Mouse (Mus musculus) T-helper 17 cell (primary cell): ENCODE data around the gene Dbr1.
"Not testable (repeated sequence)": the region's sequence is repeated elsewhere in the genome, so short reads cannot be mapped to it uniquely, and the experiment has no call there.

Experiments used
- in situ Hi-C, 2 experiments: fragments of 300-600 bp; cut with MboI, MseI; formaldehyde crosslinking; loops; 1 replicate in 1 of 2; 2 replicates in 1 of 2; pipeline ENCODE4 v1.15.1; 2025; ENCODE audit warnings: high pct_unique_total_duplicates in 2 of 2

Dbr1 gene

DNA sequence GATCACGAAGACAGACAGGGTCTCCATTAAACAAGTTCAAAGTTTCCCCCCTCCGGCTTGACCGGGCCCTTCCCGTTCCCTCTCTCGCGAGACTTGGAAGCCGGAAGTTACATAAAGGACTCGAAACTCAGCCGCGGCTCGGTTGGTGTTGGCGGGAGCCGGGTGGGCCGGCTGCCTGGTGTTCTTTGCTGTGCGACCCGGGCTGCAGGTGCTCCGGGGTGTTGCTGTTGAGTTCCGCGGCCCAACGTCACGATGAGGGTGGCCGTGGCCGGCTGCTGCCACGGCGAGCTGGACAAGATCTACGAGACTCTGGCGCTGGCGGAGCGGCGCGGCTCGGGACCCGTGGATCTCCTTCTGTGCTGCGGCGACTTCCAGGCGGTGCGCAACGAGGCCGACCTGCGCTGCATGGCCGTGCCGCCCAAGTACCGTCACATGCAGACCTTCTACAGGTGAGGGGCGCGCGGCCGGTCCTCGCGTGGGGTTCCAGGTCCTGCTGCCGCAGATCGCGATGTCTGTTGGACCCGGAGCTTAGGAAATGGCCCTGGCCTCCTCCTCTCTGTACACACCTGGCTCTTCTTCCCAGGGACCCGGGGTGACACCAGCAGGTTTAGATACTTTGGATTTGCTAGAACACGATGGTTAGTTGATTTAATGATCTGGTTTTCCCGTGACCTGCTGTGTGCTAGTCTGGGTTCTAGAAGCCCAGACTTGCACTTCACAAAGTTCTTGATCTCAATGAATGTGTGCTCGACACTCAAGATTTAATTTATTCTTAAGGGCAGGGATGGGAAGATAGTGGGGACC is at the start of gene Dbr1:
Gene Dbr1, plus strand, starts transcription at position 123 of the 804 bp plus-strand sequence.
- in situ Hi-C loops, result loop anchor here (5.0 to 10.0 kb wide), 4 partner anchors 104 to 971 kb away; partner anchors contain the start of gene Mrps22 (in 1 of the 2)

- in situ Hi-C loops, result no loop called here
Observed at GRCm38 (mm10) chr9:99531865-99532264, 43.7 kb upstream of the Dbr1 start.

DNA sequence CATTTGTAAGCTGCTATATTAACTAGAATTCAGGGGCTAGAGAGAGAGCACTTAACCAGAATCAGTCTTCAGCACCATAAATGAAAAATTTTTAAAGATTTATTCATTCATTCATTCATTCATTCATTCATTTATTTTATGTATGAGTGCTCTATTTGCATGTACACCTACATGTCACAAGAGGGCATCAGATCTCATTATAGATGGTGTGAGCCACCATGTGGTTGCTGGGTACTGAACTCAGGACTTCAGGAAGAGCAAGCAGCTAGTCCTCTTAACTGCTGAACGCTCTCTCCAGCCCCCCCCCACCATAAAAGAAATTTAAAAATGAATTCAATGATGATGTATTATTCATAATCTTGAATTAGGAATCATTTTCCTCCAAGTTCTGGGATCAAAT is 29.3 kb upstream of the Dbr1 start:
- in situ Hi-C loops, result no loop called here

DNA sequence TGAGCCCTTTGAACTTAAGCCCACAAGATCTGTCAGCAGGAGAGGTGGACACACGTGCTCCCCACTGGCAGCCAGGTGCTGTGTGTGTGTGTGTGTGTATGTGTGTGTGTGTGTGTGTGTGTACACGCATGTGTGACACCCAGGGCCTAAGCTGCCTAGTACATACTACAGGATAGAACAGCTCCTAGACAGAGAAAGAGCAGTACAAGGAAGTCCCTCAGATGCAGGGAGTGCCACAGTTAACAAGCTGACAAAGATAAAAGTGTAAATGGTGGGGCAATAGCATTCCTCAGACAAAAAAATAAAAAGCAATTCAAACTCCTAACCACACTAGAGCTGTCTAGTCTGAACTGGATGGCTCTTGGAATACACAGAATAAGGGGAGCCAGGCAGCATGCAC is 23.5 kb upstream of the Dbr1 start:
- in situ Hi-C loops, result no loop called here

DNA sequence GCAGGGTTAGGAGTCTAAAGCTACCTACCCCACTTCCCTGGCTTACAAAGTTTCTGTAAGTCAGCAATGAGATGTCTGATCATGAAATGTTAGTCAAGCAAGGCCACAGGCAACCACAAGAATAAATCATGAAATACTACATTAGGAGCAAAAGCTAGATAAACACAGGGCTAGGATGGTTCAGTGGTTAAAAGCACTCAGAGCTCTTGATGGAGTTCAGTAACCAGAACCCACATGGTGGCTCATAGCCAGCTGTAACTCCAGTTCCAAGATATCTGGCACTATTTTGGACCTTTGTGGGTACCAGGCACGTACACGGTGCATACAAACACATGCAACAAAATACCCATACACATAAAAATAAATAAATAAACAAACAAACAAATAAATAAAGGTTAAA is 22.6 kb upstream of the Dbr1 start:
- in situ Hi-C loops, result no loop called here

DNA sequence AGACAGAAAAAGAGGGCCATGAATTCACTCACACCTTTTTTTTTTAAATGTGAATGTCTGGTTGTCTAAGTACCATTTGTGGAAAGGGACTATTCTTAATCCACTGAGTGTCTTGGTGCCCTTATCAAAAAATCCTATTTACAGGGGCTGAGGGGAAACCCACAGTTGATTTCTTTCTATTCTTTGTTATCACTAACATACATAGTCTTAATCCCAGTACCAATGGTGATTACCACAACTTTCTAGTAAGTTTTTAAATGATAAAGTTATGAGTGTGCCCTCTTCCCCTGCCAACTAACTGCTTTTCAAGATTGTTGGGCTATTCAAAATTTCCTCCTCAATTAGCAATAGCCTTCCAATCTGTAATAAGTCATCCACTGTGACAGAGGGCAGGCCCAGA is 21.5 kb upstream of the Dbr1 start:
- in situ Hi-C loops, result no loop called here

GRCm38 (mm10) chr9:99555253-99555652 is 20.3 kb upstream of the Dbr1 start:
- in situ Hi-C loops, result loop anchor here in 1 of 2 experiments (5.0 kb wide), 1 partner anchor 303 kb away; no protein-coding TSS in a partner anchor

DNA sequence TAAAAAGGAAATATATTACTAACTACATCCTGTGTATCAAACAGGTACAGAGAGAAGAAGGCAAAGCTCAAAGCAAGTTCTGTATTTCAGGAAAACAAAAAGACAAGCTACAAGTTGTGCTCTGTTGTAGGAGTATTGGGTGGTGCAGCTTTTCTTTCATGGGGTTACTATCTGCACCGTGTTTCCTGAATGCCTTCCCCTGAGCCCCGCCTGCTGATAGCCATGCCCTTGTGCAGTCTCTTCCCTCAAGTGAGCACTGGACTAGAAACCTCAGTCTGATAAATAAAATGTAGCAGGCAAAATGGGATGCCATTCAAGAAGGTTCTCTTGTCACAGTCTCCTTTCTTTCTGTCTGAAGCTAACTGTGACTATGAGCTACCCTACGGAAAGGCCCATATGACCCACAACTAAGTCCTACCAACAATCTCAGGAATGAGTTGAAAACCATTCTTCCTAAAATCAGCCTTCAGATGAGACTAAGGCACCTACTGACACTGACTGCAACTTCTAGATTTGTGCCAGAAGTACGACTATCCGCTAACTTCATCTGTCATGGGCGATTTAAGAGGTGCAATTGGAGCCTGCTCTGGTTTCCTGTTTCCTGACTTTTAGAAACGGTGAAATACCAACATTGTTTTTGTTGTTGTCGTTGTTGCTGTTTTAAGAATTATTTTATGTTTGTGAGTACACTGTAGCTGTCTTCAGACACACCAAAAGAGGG is 17.9 kb upstream of the Dbr1 start:
- in situ Hi-C loops, result loop anchor here in 1 of 2 experiments (5.0 kb wide), 1 partner anchor 305 kb away; no protein-coding TSS in a partner anchor

GRCm38 (mm10) chr9:99558824-99559556 is 16.6 kb upstream of the Dbr1 start:
- in situ Hi-C loops, result loop anchor here in 1 of 2 experiments (5.0 kb wide), 1 partner anchor 307 kb away; no protein-coding TSS in a partner anchor

GRCm38 (mm10) chr9:99559557-99559904 is 16.1 kb upstream of the Dbr1 start:
- in situ Hi-C loops, result loop anchor here in 1 of 2 experiments (5.0 kb wide), 1 partner anchor 307 kb away; no protein-coding TSS in a partner anchor

- in situ Hi-C loops, result no loop called here
Observed at GRCm38 (mm10) chr9:99560389-99560788, 15.2 kb upstream of the Dbr1 start.

DNA sequence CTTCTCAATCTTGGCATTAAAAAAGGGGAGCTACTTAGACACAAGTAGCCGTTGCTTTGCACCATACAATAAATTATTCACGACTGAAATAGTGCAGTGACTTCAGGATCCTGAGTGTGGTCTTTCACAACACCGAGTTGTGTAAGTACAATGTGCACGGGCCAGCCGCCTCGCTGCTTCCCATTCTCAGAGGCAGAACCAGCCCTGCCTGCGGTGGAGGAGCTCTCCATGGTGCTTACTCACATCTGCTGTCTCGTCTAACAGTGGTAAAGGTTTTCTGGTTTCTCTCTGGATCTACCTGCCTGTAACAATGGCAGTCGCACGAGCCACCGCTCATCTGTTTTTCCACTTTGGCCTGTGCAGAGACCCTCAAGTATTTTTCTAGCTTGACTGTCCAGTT is 11.9 kb upstream of the Dbr1 start:
- in situ Hi-C loops, result no loop called here

GRCm38 (mm10) chr9:99568023-99568346 is 7.6 kb upstream of the Dbr1 start:
- in situ Hi-C loops, result no loop called here

DNA sequence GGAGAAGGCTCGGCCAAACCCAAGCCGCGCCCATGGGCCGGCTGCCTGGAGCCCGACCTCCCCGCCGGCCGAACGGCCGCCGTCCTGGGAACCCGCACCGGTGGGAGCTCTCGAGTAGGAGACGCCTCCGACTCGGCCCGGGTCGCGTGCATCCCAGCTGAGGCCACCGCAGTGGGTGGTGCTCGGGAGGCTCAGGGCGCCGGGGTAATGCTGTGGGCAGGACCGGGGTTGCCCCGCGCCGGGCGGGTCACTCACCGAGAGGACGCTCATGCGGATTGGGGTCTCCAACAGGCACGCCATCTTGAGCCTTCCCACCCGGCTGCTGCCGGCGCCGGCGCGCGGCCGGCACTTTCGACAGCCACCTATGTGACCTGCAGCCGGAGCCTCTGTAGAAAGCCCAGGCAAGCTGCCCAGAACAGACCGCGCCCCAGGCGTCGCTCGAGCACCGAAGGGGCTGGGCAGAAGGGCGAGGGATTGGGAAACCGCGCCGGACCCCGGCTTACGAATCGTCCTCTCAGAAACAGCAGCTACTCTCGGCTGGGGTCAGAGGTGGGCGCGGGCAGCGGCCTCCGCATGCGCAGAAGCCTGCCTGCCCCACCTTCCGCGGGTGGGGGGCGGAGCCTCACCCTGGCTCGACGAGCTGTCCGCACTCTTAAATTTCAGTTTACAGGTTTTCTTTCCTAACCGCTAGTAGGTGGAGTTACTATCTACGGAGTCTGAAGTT is 7.1 kb upstream of the Dbr1 start, which contains the start of gene Armc8:
Gene Armc8, minus strand, starts transcription at position 553 of the 724 bp plus-strand sequence.
- in situ Hi-C loops, result no loop called here

DNA sequence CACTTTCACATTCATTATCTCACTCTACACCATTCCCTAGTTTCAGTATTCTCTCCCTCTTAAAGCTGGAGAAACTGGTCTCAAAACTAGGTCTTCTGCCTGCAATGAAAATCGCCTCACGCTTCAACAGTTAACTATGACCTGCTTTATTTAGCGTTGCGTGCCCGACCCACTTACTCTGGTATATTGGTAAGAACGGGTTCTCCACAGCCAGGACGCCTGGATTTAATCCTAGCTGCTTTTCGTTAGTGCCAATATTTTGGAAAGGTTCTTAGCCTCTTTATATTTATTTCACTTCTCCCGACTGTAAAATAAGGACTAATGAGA is 6.6 kb upstream of the Dbr1 start:
- in situ Hi-C loops, result no loop called here

DNA sequence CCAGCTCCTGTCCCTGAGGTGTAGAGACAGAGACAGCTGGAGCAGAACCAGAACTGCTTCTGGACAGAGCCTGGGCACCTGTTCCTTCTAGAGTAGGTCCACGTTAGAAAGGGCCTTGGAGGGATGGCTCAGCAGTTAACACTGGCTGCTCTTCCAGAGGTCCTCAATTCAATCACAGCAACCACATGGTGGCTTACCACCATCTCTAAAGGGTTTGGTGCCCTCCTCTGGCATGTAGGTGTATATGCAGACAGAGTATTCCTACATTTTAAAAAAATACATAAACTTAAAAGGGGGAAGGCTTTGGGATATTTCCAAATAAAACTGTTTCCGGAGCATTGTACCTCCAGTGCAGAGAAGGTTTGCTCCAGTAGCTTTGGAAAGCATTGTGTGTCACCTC is 5.1 kb downstream of the Dbr1 start:
- in situ Hi-C loops, result loop anchor here in 1 of 2 experiments (5.0 kb wide), 1 partner anchor 118 kb away; no protein-coding TSS in a partner anchor

GRCm38 (mm10) chr9:99587505-99588202 is 12.1 kb downstream of the Dbr1 start:
- in situ Hi-C loops, result no loop called here

GRCm38 (mm10) chr9:99591144-99591543 is 15.5 kb downstream of the Dbr1 start:
- in situ Hi-C loops, result no loop called here

GRCm38 (mm10) chr9:99599127-99599526 is 23.5 kb downstream of the Dbr1 start:
- in situ Hi-C loops, result not testable (repeated sequence)

- in situ Hi-C loops, result loop anchor here in 1 of 2 experiments (5.0 kb wide), 1 partner anchor 561 kb away; no protein-coding TSS in a partner anchor
Observed at GRCm38 (mm10) chr9:99603566-99603965, 28.0 kb downstream of the Dbr1 start.

GRCm38 (mm10) chr9:99612202-99612601 is 36.6 kb downstream of the Dbr1 start, which contains the start of gene A4gnt:
Gene A4gnt, plus strand, starts transcription at chr9:99612502.
- in situ Hi-C loops, result no loop called here
